Mouse (Mus musculus) cortical plate, adult 2 months (tissue): ENCODE results near the gene Frrs1.

Source experiments
- CTCF ChIP-seq: fragments of 200-500 bp; IDR thresholded peaks from 2 replicates; pipeline ENCODE4 v1.5.1; 2011; ENCODE audit warnings: mild to moderate bottlenecking, control low read depth, low read length; ENCODE audit not compliant: insufficient read depth; ENCODE audit errors: extremely low read depth
- POLR2A ChIP-seq: fragments of 200-500 bp; IDR thresholded peaks from 2 replicates; pipeline ENCODE4 v1.6.1; 2011; ENCODE audit warnings: mild to moderate bottlenecking, low read length, control low read depth; ENCODE audit not compliant: insufficient read depth; ENCODE audit errors: extremely low read depth

GRCm38 (mm10) chr3:116836681-116837475 is 22.4 kb upstream of the Frrs1 start:
- TF ChIP-seq CTCF = no peak
- no peak for TF ChIP-seq POLR2A
